Mouse (Mus musculus): ENCODE measurements at regions not wholly inside any gene's neighbourhood (a gene's known extent, or its start where the extent isn't known, plus 50 kb on each side); places are given as distances from the start of the nearest gene placed in this dataset.

DNA sequence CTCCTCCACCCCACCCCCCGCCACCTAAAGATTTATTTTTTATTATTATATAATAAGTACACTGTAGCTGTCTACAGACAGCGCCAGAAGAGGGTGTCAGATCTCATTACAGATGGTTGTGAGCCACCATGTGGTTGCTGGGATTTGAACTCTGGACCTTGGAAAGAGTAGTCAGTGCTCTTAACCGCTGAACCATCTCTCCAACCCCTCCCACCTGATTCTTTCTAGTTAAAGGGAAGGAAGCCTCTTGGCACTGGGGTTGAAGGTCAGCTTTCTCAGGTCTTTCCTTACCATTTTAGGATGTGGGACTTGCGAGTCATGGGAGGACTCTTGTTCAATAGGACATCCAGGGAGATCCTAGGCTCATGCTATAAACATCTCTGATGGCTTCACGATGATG is 54.7 kb downstream of the Hes1 start:
- no peak for ATAC-seq (ENCODE audit: low read depth)
- Histone ChIP-seq H3K36me3 (no peaks in the 10 kb centered on the region), H3K9ac (no peak overlapping the region), H3K4me1 (replicated peaks) (peaks cover 12% of the 10 kb centered on the region; the same call in 1 of the 2 replicates), H3K9me3 (replicated peaks) (no peaks in the 10 kb centered on the region), H3K27ac (no peak overlapping the region), H3K4me2 (no peak overlapping the region), H3K4me3 (replicated peaks) (no peak overlapping the region), H3K27me3 (peaks cover 43% of the 10 kb centered on the region)
- DNase-seq = no peak
- WGBS (ENCODE audit: insufficient replicate concordance) = 61% methylated on average over 5 of the region's 5 CpGs

DNA sequence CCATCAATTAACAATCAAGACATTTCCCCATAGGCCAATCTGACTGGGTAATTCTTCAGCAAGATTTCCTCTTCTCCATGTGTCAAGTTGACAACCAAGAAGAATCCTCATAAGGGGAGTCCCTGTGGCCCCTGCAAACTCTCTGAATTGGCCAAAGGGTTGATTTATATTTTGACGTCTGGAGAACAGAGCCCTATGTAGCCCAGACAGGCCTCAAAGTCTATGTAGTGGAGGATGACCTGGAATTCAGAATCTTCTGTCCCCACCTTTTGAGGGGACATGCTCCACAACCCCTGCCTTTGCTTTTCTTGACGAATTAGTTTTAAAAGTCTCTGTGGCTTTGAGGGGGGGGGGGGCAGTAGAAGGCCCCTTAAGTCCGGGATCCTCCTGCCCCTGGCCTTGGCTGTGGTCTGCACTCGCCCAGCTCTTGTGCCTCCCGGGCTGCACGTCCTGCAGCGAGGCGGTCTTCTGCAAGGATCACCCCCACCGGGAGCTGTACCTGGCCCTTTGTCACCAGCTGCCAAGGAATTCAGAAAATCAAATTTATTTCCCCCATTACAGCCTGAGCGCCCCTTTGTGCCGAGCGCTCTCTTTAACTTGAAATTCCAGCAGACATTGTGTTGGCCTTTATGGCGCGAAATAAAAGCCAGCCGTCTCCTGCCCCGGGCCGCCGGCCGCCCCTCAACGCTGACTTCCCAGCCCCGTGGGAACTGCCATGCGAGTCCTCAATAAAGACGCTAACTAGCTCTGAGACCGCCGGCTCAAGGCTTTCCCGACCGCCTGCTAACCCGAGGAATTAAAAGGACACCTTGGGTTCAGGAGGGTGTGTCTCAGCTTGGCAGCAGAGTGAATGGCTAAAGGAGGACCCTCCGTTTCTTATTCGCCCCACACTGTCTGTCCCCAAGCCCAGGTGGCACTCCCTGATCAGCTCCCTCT is 56.4 kb downstream of the Hes1 start:
- no peak overlapping the region for H3K4me3 ChIP-seq (replicated peaks)
- DNase-seq = no peak
- H3K4me2 ChIP-seq = no peak overlapping the region
- no peaks in the 10 kb centered on the region for H3K9me3 ChIP-seq (replicated peaks)
- no peak overlapping the region for H3K9ac ChIP-seq
- H3K27ac ChIP-seq = no peak overlapping the region
- H3K4me1 ChIP-seq (replicated peaks) = 0 out of 2 replicates have a peak, but pooled peaks cover 5% of the 10 kb centered on the region
- 19% methylated on average over 30 of the region's 30 CpGs for WGBS (ENCODE audit: insufficient replicate concordance)
- H3K27me3 ChIP-seq = peaks cover 44% of the 10 kb centered on the region
- H3K36me3 ChIP-seq = no peaks in the 10 kb centered on the region
- ATAC-seq (ENCODE audit: low read depth) = no peak

DNA sequence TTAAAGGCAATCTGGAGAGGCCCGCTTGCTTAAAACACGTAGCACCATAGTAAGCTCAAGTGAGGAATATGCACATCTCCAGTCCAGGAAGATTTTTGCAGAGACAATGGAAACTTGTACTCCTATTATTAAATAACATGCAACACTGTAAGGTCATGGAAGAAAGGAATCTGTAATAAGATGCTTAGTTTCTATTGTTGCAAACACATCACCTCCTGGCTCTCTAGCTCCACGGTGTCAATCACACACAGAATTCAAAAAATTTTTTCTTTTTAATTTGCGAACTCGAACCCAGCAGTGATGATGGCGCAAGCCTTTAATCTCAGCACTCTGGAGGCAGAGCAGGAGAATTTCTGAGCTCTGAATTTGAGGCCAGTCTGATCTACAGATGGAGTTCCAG is 57.4 kb downstream of the Hes1 start:
- ATAC-seq (ENCODE audit: low read depth) = no peak
- WGBS (ENCODE audit: insufficient replicate concordance) = 64% methylated on average over 6 of the region's 6 CpGs
- no peak overlapping the region for H3K4me2 ChIP-seq
- no peak overlapping the region for H3K27ac ChIP-seq
- no peak overlapping the region for H3K9ac ChIP-seq
- no peak for DNase-seq
- no peak overlapping the region for H3K4me3 ChIP-seq (replicated peaks)
- H3K9me3 ChIP-seq (replicated peaks) = no peaks in the 10 kb centered on the region
- no peaks in the 10 kb centered on the region for H3K36me3 ChIP-seq
- 0 out of 2 replicates have a peak, but pooled peaks cover 5% of the 10 kb centered on the region for H3K4me1 ChIP-seq (replicated peaks)
- H3K27me3 ChIP-seq = peaks cover 44% of the 10 kb centered on the region

- Histone ChIP-seq H3K4me1 (replicated peaks) (0 out of 2 replicates have a peak, but pooled peaks cover 5% of the 10 kb centered on the region), H3K4me3 (replicated peaks) (no peak overlapping the region), H3K4me2 (no peak overlapping the region), H3K36me3 (no peaks in the 10 kb centered on the region), H3K9me3 (replicated peaks) (no peaks in the 10 kb centered on the region), H3K27ac (no peak overlapping the region), H3K9ac (no peak overlapping the region), H3K27me3 (peaks cover 44% of the 10 kb centered on the region)
- DNase-seq (no peak), ATAC-seq (ENCODE audit: low read depth) (no peak)
- 26% methylated on average over 29 of the region's 29 CpGs for WGBS (ENCODE audit: insufficient replicate concordance)
Observed at GRCm38 (mm10) chr16:30122211-30123070, 58.3 kb downstream of the Hes1 start.

- no peak for ATAC-seq (ENCODE audit: low read depth)
- H3K4me2 ChIP-seq = no peak overlapping the region
Observed at GRCm38 (mm10) chr16:30127015-30127414, 62.8 kb downstream of the Hes1 start.

GRCm38 (mm10) chr16:30128787-30129186 is 64.6 kb downstream of the Hes1 start:
- 27% methylated on average over 8 of the region's 8 CpGs for WGBS (ENCODE audit: insufficient replicate concordance)
- no peaks in the 10 kb centered on the region for H3K4me1 ChIP-seq (replicated peaks)
- DNase-seq (no peak), ATAC-seq (ENCODE audit: low read depth) (no peak)
- H3K4me3 ChIP-seq (replicated peaks) = no peak overlapping the region
- H3K36me3 ChIP-seq = no peaks in the 10 kb centered on the region
- H3K27ac ChIP-seq = no peak overlapping the region
- no peak overlapping the region for H3K9ac ChIP-seq
- H3K27me3 ChIP-seq = peaks cover 7% of the 10 kb centered on the region; the same call in 1 of the 2 replicates
- H3K4me2 ChIP-seq = no peak overlapping the region
- no peaks in the 10 kb centered on the region for H3K9me3 ChIP-seq (replicated peaks)

More at GRCm38 (mm10) chr16:30127015-30127414, 62.8 kb downstream of the Hes1 start:
- no peak overlapping the region for H3K27ac ChIP-seq
- no peaks in the 10 kb centered on the region for H3K9me3 ChIP-seq (replicated peaks)
- 68% methylated on average over 10 of the region's 10 CpGs for WGBS (ENCODE audit: insufficient replicate concordance)
- H3K27me3 ChIP-seq = peaks cover 25% of the 10 kb centered on the region
- no peak for DNase-seq
- no peak overlapping the region for H3K4me3 ChIP-seq (replicated peaks)
- 0 out of 2 replicates have a peak, but pooled peaks cover 5% of the 10 kb centered on the region for H3K4me1 ChIP-seq (replicated peaks)
- H3K36me3 ChIP-seq = no peaks in the 10 kb centered on the region
- no peak overlapping the region for H3K9ac ChIP-seq

- DNase-seq (no peak), ATAC-seq (ENCODE audit: low read depth) (no peak)
- Histone ChIP-seq H3K4me1 (replicated peaks) (peaks cover 5% of the 10 kb centered on the region; the same call in 1 of the 2 replicates), H3K36me3 (no peaks in the 10 kb centered on the region), H3K27ac (no peak overlapping the region), H3K4me2 (no peak overlapping the region), H3K4me3 (replicated peaks) (no peak overlapping the region), H3K9me3 (replicated peaks) (no peaks in the 10 kb centered on the region), H3K9ac (no peak overlapping the region), H3K27me3 (0 out of 2 replicates have a peak, but pooled peaks cover 5% of the 10 kb centered on the region)
- WGBS (ENCODE audit: insufficient replicate concordance) = 56% methylated on average over 17 of the region's 17 CpGs
Observed at GRCm38 (mm10) chr16:30129218-30130112, 65.3 kb downstream of the Hes1 start.

DNA sequence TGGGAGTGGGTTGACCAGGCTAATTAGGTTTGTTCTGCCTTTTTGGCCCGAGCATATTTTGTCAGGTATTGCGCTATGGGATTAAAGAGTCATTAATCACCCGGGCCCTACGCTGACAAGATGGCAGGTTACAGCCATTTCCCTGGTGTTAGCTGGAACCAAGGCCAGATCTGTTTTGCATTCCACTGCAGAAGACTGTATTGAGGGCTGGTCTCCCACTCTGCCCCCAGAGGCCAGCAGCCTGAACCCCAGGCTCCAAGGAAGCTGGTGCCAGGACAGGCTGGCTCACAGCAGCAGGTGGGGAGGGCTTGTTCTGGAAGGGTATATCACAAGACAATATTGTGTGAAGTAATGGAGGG is 65.9 kb downstream of the Hes1 start:
- Histone ChIP-seq H3K4me2 (no peak overlapping the region), H3K4me3 (replicated peaks) (no peak overlapping the region), H3K36me3 (no peaks in the 10 kb centered on the region), H3K9ac (no peak overlapping the region), H3K27ac (no peak overlapping the region), H3K9me3 (replicated peaks) (no peaks in the 10 kb centered on the region), H3K4me1 (replicated peaks) (peaks cover 8% of the 10 kb centered on the region; the same call in 1 of the 2 replicates), H3K27me3 (0 out of 2 replicates have a peak, but pooled peaks cover 5% of the 10 kb centered on the region)
- no peak for DNase-seq
- no peak for ATAC-seq (ENCODE audit: low read depth)
- 74% methylated on average over 4 of the region's 4 CpGs for WGBS (ENCODE audit: insufficient replicate concordance)

GRCm38 (mm10) chr16:30132086-30132485 is 67.9 kb downstream of the Hes1 start:
- WGBS (ENCODE audit: insufficient replicate concordance) = 47% methylated on average over 7 of the region's 7 CpGs
- Histone ChIP-seq H3K9me3 (replicated peaks) (no peaks in the 10 kb centered on the region), H3K9ac (no peak overlapping the region), H3K36me3 (no peaks in the 10 kb centered on the region), H3K27ac (no peak overlapping the region), H3K4me3 (replicated peaks) (no peak overlapping the region), H3K4me2 (no peak overlapping the region), H3K4me1 (replicated peaks) (peaks cover 8% of the 10 kb centered on the region; the same call in 1 of the 2 replicates), H3K27me3 (0 out of 2 replicates have a peak, but pooled peaks cover 5% of the 10 kb centered on the region)
- DNase-seq (no peak), ATAC-seq (ENCODE audit: low read depth) (no peak)

DNA sequence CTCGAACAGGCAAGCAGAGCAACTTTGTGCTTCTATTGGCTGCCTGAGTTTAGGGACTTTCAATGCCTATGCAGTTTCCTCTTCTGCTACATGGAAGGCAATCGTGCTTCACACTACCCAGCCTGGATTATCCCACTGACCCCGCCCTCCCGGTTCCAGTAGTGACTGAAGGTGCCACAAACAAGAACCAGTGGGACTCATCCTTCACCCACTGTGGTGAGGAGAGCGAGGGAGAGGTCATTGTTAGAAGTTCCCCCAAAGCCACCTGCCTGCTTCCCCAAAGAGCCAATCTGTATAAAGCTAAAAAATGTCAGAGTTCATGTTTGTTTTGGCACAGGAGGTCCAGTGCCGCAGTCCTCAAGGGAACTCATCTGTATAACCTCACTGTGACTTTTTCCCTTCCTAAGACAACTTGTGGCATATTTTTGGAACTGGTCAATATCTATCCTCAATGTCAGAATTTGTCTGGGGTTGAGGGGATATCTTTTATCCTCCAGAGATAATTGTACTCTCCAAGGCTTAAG is 70.5 kb downstream of the Hes1 start:
- Histone ChIP-seq H3K4me3 (replicated peaks) (no peak overlapping the region), H3K9ac (no peak overlapping the region), H3K9me3 (replicated peaks) (no peaks in the 10 kb centered on the region), H3K4me1 (replicated peaks) (peaks cover 15% of the 10 kb centered on the region), H3K36me3 (no peaks in the 10 kb centered on the region), H3K27me3 (0 out of 2 replicates have a peak, but pooled peaks cover 5% of the 10 kb centered on the region), H3K27ac (no peak overlapping the region), H3K4me2 (no peak overlapping the region)
- WGBS (ENCODE audit: insufficient replicate concordance) = 51% methylated on average over 6 of the region's 6 CpGs
- DNase-seq (no peak), ATAC-seq (ENCODE audit: low read depth) (no peak)
